Mouse (Mus musculus) stomach, postnatal 0 days (tissue): ENCODE results near the gene Pou2af1.

Experiments used
- CTCF ChIP-seq: IDR thresholded peaks from 2 replicates; pipeline ENCODE4 v1.5.1; 2016; ENCODE audit warnings: antibody characterized with exemption, low read depth, mild to moderate bottlenecking, moderate library complexity
- EP300 ChIP-seq: optimal IDR thresholded peaks from 2 replicates; pipeline ENCODE3; 2016; ENCODE audit warnings: antibody characterized with exemption

DNA sequence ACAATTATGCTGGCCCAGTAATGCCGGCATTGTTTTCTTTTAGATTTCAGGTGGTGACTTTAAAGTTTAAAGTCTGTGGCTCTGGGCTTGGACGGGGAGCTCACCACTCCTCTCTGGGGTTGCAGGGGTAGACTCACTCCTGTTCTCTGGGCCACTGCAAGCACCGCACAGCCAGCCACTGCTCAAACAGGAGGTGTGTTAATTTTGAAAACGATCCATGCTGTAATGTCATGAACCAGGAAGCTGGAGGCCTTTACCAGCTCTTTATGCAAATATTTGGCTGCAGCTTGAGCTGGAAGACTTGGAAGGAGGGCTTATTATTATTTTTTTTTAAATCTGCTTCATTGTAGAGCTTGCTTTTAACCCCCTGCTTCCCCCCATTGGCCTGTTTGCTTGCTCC, 61.2 kb downstream of the Pou2af1 start:
- TF ChIP-seq CTCF (no peak), EP300 (no peak)
